Mouse (Mus musculus) thymus, adult 2 months (tissue): ENCODE data around the gene Gas2.

Experiments
- CTCF ChIP-seq: fragments of 200-500 bp; IDR thresholded peaks from 2 replicates; pipeline ENCODE4 v1.5.1; 2012; ENCODE audit warnings: mild to moderate bottlenecking, control low read depth, low read length, moderate library complexity, borderline replicate concordance; ENCODE audit not compliant: control insufficient read depth, poor library complexity, insufficient read depth; ENCODE audit errors: extremely low read depth
- POLR2A ChIP-seq: fragments of 200-500 bp; IDR thresholded peaks from 2 replicates; pipeline ENCODE4 v1.6.1; 2012; ENCODE audit warnings: mild to moderate bottlenecking, low read length, control low read depth, moderate library complexity; ENCODE audit not compliant: control insufficient read depth, poor library complexity, insufficient read depth; ENCODE audit errors: extremely low read depth

DNA sequence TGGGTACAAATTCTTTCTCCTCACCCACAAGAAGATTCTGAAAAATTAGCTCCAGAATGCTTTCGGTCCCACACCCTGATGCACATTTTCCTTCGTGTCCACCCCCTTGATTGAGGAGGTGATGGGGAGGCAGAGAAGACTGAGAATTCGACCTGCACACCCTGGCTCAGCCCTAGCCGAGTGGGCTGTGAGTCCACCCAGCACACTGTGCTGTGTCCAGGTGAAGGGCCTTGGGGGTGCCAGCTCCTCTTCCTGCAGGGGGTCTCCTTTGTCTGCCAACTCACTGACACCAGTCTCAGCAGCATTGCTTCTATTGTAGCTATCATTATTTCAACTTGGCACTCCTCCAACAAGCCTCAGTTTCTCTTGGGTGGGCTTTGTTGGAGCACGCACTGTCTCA, 111.3 kb downstream of the Gas2 start:
- TF ChIP-seq POLR2A = no peak
- no peak for TF ChIP-seq CTCF
